Mouse (Mus musculus): Measurements from ENCODE around the gene Mtch1. TPM values are rescaled to one million over a fixed set of nuclear protein-coding genes. Genes with fewer than 3 reads are reported as not detected.

The Mtch1 gene
- polyA plus RNA-seq, 1 experiment from 2014 or later = 350 TPM

DNA sequence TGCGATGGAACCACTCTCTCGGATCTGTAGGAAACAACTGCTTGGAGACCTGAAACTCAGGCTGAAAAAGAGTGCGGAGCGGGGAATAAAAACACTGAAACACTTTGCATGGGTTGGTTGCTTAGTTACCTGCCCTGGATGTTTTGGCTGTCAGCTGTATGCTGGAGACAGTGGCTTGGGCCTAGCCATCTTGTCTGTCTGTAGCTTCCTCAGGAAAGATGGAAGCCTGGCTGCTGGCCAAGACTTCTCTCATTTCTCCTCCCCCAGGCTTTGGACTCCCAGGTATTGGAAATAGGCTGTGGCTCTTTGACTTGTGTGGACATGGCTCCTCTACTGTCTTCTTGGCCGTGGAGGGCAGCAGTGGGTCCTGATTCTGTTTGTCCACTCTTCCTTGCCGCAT is 46.3 kb downstream of the Mtch1 start:
- peaks cover 7% of the 10 kb centered on the region; the same call in 1 of the 2 replicates for H3K36me3 ChIP-seq (ENCODE audit: insufficient read depth, low read length)
- H3K9ac ChIP-seq (replicated peaks; ENCODE audit: low read depth) = no peak overlapping the region
- WGBS = 92% methylated on average over 6 of the region's 6 CpGs
- no peak overlapping the region for H3K4me2 ChIP-seq (replicated peaks; ENCODE audit: low read depth, low read length)
- ATAC-seq (no peak), DNase-seq (ENCODE audit: low spot score) (no peak)
- H3K27me3 ChIP-seq (replicated peaks; ENCODE audit: insufficient read depth, low read length) = no peaks in the 10 kb centered on the region
- peaks cover 16% of the 10 kb centered on the region for H3K4me1 ChIP-seq (ENCODE audit: insufficient read depth, low read depth, low read length)
- no peak overlapping the region for H3K4me3 ChIP-seq (ENCODE audit: low read depth, low read length)
- H3K9me3 ChIP-seq (ENCODE audit: low read length) = no peaks in the 10 kb centered on the region
- TF ChIP-seq CTCF (IDR thresholded peaks at IDR 0.05) (no peak), EP300 (IDR thresholded peaks at IDR 0.05) (no peak)
- no peak overlapping the region for H3K27ac ChIP-seq (ENCODE audit: low read length)

DNA sequence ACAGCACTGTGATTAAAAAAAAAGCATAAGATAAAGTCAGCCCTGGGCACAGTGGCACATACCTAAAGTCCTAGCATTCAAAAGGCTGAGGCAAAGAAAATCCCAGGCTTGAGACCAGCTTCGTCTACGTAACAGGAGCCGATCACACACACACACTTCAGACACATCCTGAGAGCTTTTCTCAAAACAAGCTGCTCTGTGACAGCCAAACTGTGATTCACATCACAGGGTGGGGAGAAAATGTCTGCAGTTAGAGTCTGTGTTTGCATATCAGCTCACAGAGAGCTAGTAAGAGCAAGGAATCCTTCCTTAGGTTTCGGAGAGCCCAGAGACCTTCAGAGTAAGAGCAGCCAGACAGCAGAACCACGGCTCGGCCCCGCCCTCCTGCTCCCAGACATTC is 46.8 kb downstream of the Mtch1 start:
- 69% methylated on average over 7 of the region's 7 CpGs for WGBS
- DNase-seq (ENCODE audit: low spot score) (no peak), ATAC-seq (no peak)
- H3K9me3 ChIP-seq (ENCODE audit: low read length) = no peaks in the 10 kb centered on the region
- TF ChIP-seq CTCF (IDR thresholded peaks at IDR 0.05) = no peak
- no peak for TF ChIP-seq EP300 (IDR thresholded peaks at IDR 0.05)
- no peak overlapping the region for H3K9ac ChIP-seq (replicated peaks; ENCODE audit: low read depth)
- peaks cover 16% of the 10 kb centered on the region for H3K4me1 ChIP-seq (ENCODE audit: insufficient read depth, low read depth, low read length)
- H3K36me3 ChIP-seq (ENCODE audit: insufficient read depth, low read length) = peaks cover 9% of the 10 kb centered on the region; the same call in 1 of the 2 replicates
- no peak overlapping the region for H3K27ac ChIP-seq (ENCODE audit: low read length)
- H3K4me2 ChIP-seq (replicated peaks; ENCODE audit: low read depth, low read length) = no peak overlapping the region
- H3K4me3 ChIP-seq (ENCODE audit: low read depth, low read length) = no peak overlapping the region
- H3K27me3 ChIP-seq (replicated peaks; ENCODE audit: insufficient read depth, low read length) = no peaks in the 10 kb centered on the region

DNA sequence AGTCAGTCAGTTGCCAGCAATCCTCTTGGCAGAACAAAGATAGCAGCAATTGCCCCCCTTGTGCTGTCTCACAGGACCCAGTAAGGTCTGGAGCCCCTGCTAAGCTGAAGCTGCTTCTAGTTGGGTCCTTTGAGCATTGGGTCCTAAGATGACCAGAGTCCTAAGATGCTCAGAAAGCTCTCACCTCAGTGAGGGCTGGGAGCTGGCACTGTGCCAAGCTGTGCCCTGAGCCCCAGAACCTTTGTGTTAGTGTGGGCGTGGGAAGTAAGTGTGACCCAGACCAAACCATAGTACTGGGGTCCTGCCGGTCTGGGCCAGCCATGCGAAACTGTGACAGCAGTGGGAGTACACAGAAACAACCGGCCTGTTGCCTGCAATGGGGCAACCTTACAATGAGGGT is 48.5 kb downstream of the Mtch1 start:
- no peaks in the 10 kb centered on the region for H3K9me3 ChIP-seq (ENCODE audit: low read length)
- TF ChIP-seq EP300 (IDR thresholded peaks at IDR 0.05) (no peak), CTCF (IDR thresholded peaks at IDR 0.05) (no peak)
- no peaks in the 10 kb centered on the region for H3K27me3 ChIP-seq (replicated peaks; ENCODE audit: insufficient read depth, low read length)
- no peak overlapping the region for H3K9ac ChIP-seq (replicated peaks; ENCODE audit: low read depth)
- H3K4me1 ChIP-seq (ENCODE audit: insufficient read depth, low read depth, low read length) = peaks cover 4% of the 10 kb centered on the region; the same call in 1 of the 2 replicates
- no peak for DNase-seq (ENCODE audit: low spot score)
- H3K4me2 ChIP-seq (replicated peaks; ENCODE audit: low read depth, low read length) = no peak overlapping the region
- no peak overlapping the region for H3K27ac ChIP-seq (ENCODE audit: low read length)
- H3K36me3 ChIP-seq (ENCODE audit: insufficient read depth, low read length) = peaks cover 13% of the 10 kb centered on the region; the same call in 1 of the 2 replicates
- no peak for ATAC-seq
- 80% methylated on average over 4 of the region's 4 CpGs for WGBS
- no peak overlapping the region for H3K4me3 ChIP-seq (ENCODE audit: low read depth, low read length)

DNA sequence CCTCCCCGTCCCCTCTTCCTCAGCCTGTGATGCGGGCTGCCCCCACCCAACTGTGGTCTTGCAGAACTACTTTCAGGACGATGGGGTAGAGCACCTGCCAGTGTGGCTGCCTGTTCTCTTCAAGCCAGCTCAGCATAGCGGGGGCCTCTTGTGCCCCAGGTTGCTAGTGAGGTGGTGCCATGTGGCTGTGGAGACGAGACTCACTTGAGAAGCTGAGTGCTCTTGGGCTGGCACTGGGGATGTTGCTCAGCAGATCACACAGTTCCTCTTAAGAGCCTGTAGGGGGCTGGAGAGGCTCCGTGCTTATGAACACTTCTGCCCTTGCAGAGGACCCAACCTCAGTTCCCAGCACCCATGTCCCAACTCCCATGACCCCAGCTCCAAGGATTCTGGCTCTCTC is 49.9 kb downstream of the Mtch1 start:
- peak; percentile 29 for TF ChIP-seq CTCF (IDR thresholded peaks at IDR 0.05)
- no peak for TF ChIP-seq EP300 (IDR thresholded peaks at IDR 0.05)
- no peak overlapping the region for H3K4me3 ChIP-seq (ENCODE audit: low read depth, low read length)
- no peaks in the 10 kb centered on the region for H3K27me3 ChIP-seq (replicated peaks; ENCODE audit: insufficient read depth, low read length)
- H3K9me3 ChIP-seq (ENCODE audit: low read length) = no peaks in the 10 kb centered on the region
- no peak overlapping the region for H3K27ac ChIP-seq (ENCODE audit: low read length)
- ATAC-seq (peak; percentile 60), DNase-seq (ENCODE audit: low spot score) (peak; percentile 27)
- WGBS = 60% methylated on average over 6 of the region's 6 CpGs
- peaks cover 13% of the 10 kb centered on the region; the same call in 1 of the 2 replicates for H3K36me3 ChIP-seq (ENCODE audit: insufficient read depth, low read length)
- H3K4me1 ChIP-seq (ENCODE audit: insufficient read depth, low read depth, low read length) = no peaks in the 10 kb centered on the region
- H3K9ac ChIP-seq (replicated peaks; ENCODE audit: low read depth) = no peak overlapping the region
- H3K4me2 ChIP-seq (replicated peaks; ENCODE audit: low read depth, low read length) = no peak overlapping the region

DNA sequence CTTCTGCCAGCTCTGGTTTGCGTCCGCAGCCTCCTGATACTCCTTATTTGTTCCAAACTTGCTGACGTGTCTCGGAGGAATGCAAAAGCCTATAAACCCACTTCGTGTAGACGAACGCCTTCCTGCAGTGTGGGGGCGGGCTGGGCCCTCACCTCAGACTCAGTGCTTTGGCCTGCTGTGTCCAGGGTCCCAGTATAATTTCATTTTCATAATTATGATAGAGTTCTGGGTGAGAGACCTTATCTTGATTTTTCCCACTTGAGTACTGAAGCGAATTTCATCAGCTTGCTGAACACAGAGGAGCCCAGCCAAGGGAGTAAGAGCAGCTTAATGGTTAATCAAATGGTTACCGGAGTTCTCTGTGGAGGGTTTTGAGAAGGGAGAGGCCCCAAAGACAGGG is 50.4 kb downstream of the Mtch1 start:
- no peak overlapping the region for H3K4me3 ChIP-seq (ENCODE audit: low read depth, low read length)
- peaks cover 13% of the 10 kb centered on the region; the same call in 1 of the 2 replicates for H3K36me3 ChIP-seq (ENCODE audit: insufficient read depth, low read length)
- no peaks in the 10 kb centered on the region for H3K4me1 ChIP-seq (ENCODE audit: insufficient read depth, low read depth, low read length)
- DNase-seq (ENCODE audit: low spot score) = peak; percentile 59
- peak; percentile 30 for ATAC-seq
- WGBS = 58% methylated on average over 10 of the region's 10 CpGs
- no peak overlapping the region for H3K4me2 ChIP-seq (replicated peaks; ENCODE audit: low read depth, low read length)
- TF ChIP-seq CTCF (IDR thresholded peaks at IDR 0.05) (no peak), EP300 (IDR thresholded peaks at IDR 0.05) (no peak)
- no peak overlapping the region for H3K27ac ChIP-seq (ENCODE audit: low read length)
- no peaks in the 10 kb centered on the region for H3K9me3 ChIP-seq (ENCODE audit: low read length)
- H3K9ac ChIP-seq (replicated peaks; ENCODE audit: low read depth) = no peak overlapping the region
- H3K27me3 ChIP-seq (replicated peaks; ENCODE audit: insufficient read depth, low read length) = no peaks in the 10 kb centered on the region

DNA sequence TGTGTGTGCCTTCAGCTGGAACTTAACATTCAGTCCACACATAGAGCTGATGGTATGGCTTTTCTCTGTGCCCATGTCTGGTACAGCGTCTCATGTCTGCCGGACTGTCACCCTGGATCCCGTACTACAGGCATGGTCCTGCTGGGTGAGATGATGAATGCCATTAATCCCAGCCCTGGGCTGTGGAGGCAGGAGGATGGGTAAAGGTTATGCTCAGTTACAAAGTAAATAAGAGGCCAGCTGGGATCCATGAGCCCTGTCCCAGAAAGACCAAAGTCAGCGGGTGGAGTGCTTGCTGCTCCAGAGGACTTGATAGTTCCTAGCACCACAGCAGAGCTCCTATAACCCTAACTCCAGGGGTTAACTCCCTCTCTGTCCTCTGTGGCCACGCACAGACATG is 51.9 kb downstream of the Mtch1 start:
- no peak for DNase-seq (ENCODE audit: low spot score)
- no peak overlapping the region for H3K4me3 ChIP-seq (ENCODE audit: low read depth, low read length)
- ATAC-seq = no peak
- H3K27ac ChIP-seq (ENCODE audit: low read length) = no peak overlapping the region
- TF ChIP-seq CTCF (IDR thresholded peaks at IDR 0.05) = no peak
- no peak for TF ChIP-seq EP300 (IDR thresholded peaks at IDR 0.05)
- H3K4me2 ChIP-seq (replicated peaks; ENCODE audit: low read depth, low read length) = no peak overlapping the region
- no peaks in the 10 kb centered on the region for H3K27me3 ChIP-seq (replicated peaks; ENCODE audit: insufficient read depth, low read length)
- no peaks in the 10 kb centered on the region for H3K9me3 ChIP-seq (ENCODE audit: low read length)
- H3K9ac ChIP-seq (replicated peaks; ENCODE audit: low read depth) = no peak overlapping the region
- WGBS = 63% methylated on average over 5 of the region's 5 CpGs
- no peaks in the 10 kb centered on the region for H3K4me1 ChIP-seq (ENCODE audit: insufficient read depth, low read depth, low read length)
- peaks cover 13% of the 10 kb centered on the region; the same call in 1 of the 2 replicates for H3K36me3 ChIP-seq (ENCODE audit: insufficient read depth, low read length)
